Mouse (Mus musculus): ENCODE data around the gene Tcfl5. TPM values are rescaled to one million over a fixed set of nuclear protein-coding genes. Genes with fewer than 3 reads are reported as not detected.

Tcfl5 gene
- polyA plus RNA-seq (2012; ENCODE audit: insufficient read depth, insufficient read length, low replicate concordance, missing spikeins) = not detected in 2 replicates

- WGBS = 24% methylated on average over 46 of the region's 56 CpGs
- no peak within 1 kb of the TSS for H3K27ac ChIP-seq (ENCODE audit: insufficient read depth, low read depth, low read length)
- H3K4me1 ChIP-seq (ENCODE audit: control insufficient read depth, insufficient read depth, low read length) = 0 out of 2 replicates have a peak, but pooled peaks cover 3% of the 10 kb centered on the region
- TF ChIP-seq POLR2A (IDR thresholded peaks at IDR 0.05; ENCODE audit: insufficient read depth, low read depth, low read length) (no peak), CTCF (IDR thresholded peaks at IDR 0.05; ENCODE audit: insufficient read depth, low read depth, low read length) (no peak)
- peak within 1 kb of the TSS; percentile 9 for H3K4me3 ChIP-seq (ENCODE audit: insufficient read depth, low read depth, low read length)
Measured at GRCm38 (mm10) chr2:180642555-180643260, at the start of gene Tcfl5. TSS of gene Tcfl5 (minus strand) at chr2:180642708.

- WGBS = 55% methylated on average over 5 of the region's 5 CpGs
- no peak for TF ChIP-seq CTCF (IDR thresholded peaks at IDR 0.05; ENCODE audit: insufficient read depth, low read depth, low read length)
- TF ChIP-seq POLR2A (IDR thresholded peaks at IDR 0.05; ENCODE audit: insufficient read depth, low read depth, low read length) = no peak
- Histone ChIP-seq H3K27ac (ENCODE audit: insufficient read depth, low read depth, low read length) (no peak overlapping the region), H3K4me3 (ENCODE audit: insufficient read depth, low read depth, low read length) (no peak overlapping the region), H3K4me1 (ENCODE audit: control insufficient read depth, insufficient read depth, low read length) (peaks cover 11% of the 10 kb centered on the region)
Measured at GRCm38 (mm10) chr2:180689841-180690240, 47.3 kb upstream of the Tcfl5 start.

- TF ChIP-seq CTCF (IDR thresholded peaks at IDR 0.05; ENCODE audit: insufficient read depth, low read depth, low read length) (no peak), POLR2A (IDR thresholded peaks at IDR 0.05; ENCODE audit: insufficient read depth, low read depth, low read length) (no peak)
- no peak overlapping the region for H3K4me3 ChIP-seq (ENCODE audit: insufficient read depth, low read depth, low read length)
- WGBS = 89% methylated on average over 4 of the region's 4 CpGs
- H3K27ac ChIP-seq (ENCODE audit: insufficient read depth, low read depth, low read length) = no peak overlapping the region
- H3K4me1 ChIP-seq (ENCODE audit: control insufficient read depth, insufficient read depth, low read length) = no peaks in the 10 kb centered on the region
Measured at GRCm38 (mm10) chr2:180684031-180684430, 41.5 kb upstream of the Tcfl5 start.

- Histone ChIP-seq H3K27ac (ENCODE audit: insufficient read depth, low read depth, low read length) (no peak overlapping the region), H3K4me3 (ENCODE audit: insufficient read depth, low read depth, low read length) (no peak overlapping the region), H3K4me1 (ENCODE audit: control insufficient read depth, insufficient read depth, low read length) (no peaks in the 10 kb centered on the region)
- TF ChIP-seq POLR2A (IDR thresholded peaks at IDR 0.05; ENCODE audit: insufficient read depth, low read depth, low read length) = no peak
- no peak for TF ChIP-seq CTCF (IDR thresholded peaks at IDR 0.05; ENCODE audit: insufficient read depth, low read depth, low read length)
- WGBS = 83% methylated on average over 2 of the region's 2 CpGs
Measured at GRCm38 (mm10) chr2:180683524-180683923, 41.0 kb upstream of the Tcfl5 start.

GRCm38 (mm10) chr2:180681225-180681624 is 38.7 kb upstream of the Tcfl5 start:
- Histone ChIP-seq H3K27ac (ENCODE audit: insufficient read depth, low read depth, low read length) (no peak overlapping the region), H3K4me1 (ENCODE audit: control insufficient read depth, insufficient read depth, low read length) (no peaks in the 10 kb centered on the region), H3K4me3 (ENCODE audit: insufficient read depth, low read depth, low read length) (no peak overlapping the region)
- no peak for TF ChIP-seq CTCF (IDR thresholded peaks at IDR 0.05; ENCODE audit: insufficient read depth, low read depth, low read length)
- no peak for TF ChIP-seq POLR2A (IDR thresholded peaks at IDR 0.05; ENCODE audit: insufficient read depth, low read depth, low read length)
- 54% methylated on average over 2 of the region's 2 CpGs for WGBS

- H3K27ac ChIP-seq (ENCODE audit: insufficient read depth, low read depth, low read length) = no peak overlapping the region
- H3K4me3 ChIP-seq (ENCODE audit: insufficient read depth, low read depth, low read length) = no peak overlapping the region
- no peaks in the 10 kb centered on the region for H3K4me1 ChIP-seq (ENCODE audit: control insufficient read depth, insufficient read depth, low read length)
- WGBS = 11% methylated on average over 4 of the region's 4 CpGs
- TF ChIP-seq POLR2A (IDR thresholded peaks at IDR 0.05; ENCODE audit: insufficient read depth, low read depth, low read length) (no peak), CTCF (IDR thresholded peaks at IDR 0.05; ENCODE audit: insufficient read depth, low read depth, low read length) (peak; percentile 23; the same call in 1 of the 2 replicates)
Measured at GRCm38 (mm10) chr2:180678609-180679140, 36.2 kb upstream of the Tcfl5 start.

GRCm38 (mm10) chr2:180676706-180677105 is 34.2 kb upstream of the Tcfl5 start:
- no peak for TF ChIP-seq POLR2A (IDR thresholded peaks at IDR 0.05; ENCODE audit: insufficient read depth, low read depth, low read length)
- no peak for TF ChIP-seq CTCF (IDR thresholded peaks at IDR 0.05; ENCODE audit: insufficient read depth, low read depth, low read length)
- Histone ChIP-seq H3K4me3 (ENCODE audit: insufficient read depth, low read depth, low read length) (no peak overlapping the region), H3K27ac (ENCODE audit: insufficient read depth, low read depth, low read length) (no peak overlapping the region), H3K4me1 (ENCODE audit: control insufficient read depth, insufficient read depth, low read length) (no peaks in the 10 kb centered on the region)
- WGBS = 87% methylated on average over 2 of the region's 2 CpGs

GRCm38 (mm10) chr2:180662008-180662407 is 19.5 kb upstream of the Tcfl5 start:
- TF ChIP-seq CTCF (IDR thresholded peaks at IDR 0.05; ENCODE audit: insufficient read depth, low read depth, low read length) = no peak
- no peak for TF ChIP-seq POLR2A (IDR thresholded peaks at IDR 0.05; ENCODE audit: insufficient read depth, low read depth, low read length)
- H3K4me3 ChIP-seq (ENCODE audit: insufficient read depth, low read depth, low read length) = no peak overlapping the region
- 85% methylated on average over 4 of the region's 4 CpGs for WGBS
- peaks cover 9% of the 10 kb centered on the region for H3K4me1 ChIP-seq (ENCODE audit: control insufficient read depth, insufficient read depth, low read length)
- no peak overlapping the region for H3K27ac ChIP-seq (ENCODE audit: insufficient read depth, low read depth, low read length)

- TF ChIP-seq CTCF (IDR thresholded peaks at IDR 0.05; ENCODE audit: insufficient read depth, low read depth, low read length) (no peak), POLR2A (IDR thresholded peaks at IDR 0.05; ENCODE audit: insufficient read depth, low read depth, low read length) (no peak)
- 97% methylated on average over 5 of the region's 5 CpGs for WGBS
Measured at GRCm38 (mm10) chr2:180660521-180660920, 18.0 kb upstream of the Tcfl5 start.

More at GRCm38 (mm10) chr2:180660521-180660920, 18.0 kb upstream of the Tcfl5 start:
- peaks cover 9% of the 10 kb centered on the region for H3K4me1 ChIP-seq (ENCODE audit: control insufficient read depth, insufficient read depth, low read length)
- H3K4me3 ChIP-seq (ENCODE audit: insufficient read depth, low read depth, low read length) = no peak overlapping the region
- no peak overlapping the region for H3K27ac ChIP-seq (ENCODE audit: insufficient read depth, low read depth, low read length)

Data from olfactory bulb, adult 2 months (tissue).